Mouse (Mus musculus): Measurements from ENCODE around the gene Olfr1295.

Olfr1295 gene

DNA sequence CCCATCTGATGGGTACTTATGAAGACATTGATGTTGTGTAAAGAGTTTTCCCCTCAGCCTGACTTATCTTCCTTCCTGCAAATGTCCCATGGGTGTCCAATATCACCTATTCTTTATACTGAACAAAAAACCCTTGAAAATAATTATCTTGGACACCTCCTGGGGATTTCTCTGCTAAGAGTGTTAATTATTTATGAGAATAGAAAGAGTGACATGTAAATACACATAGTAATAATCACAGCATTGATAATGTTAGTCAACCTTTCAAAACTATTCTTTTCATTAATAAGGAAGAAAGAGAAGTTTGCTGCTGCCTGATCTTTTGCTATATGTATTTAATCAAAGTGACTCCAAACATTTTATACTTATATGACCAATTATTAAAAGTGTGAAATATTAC is at the start of gene Olfr1295:
Gene Olfr1295 (minus strand): TSS at position 101 of the 400 bp plus-strand sequence.
- DNase-seq (ENCODE audit: extremely low read depth, low read depth): no peak

- DNase-seq (ENCODE audit: extremely low read depth, low read depth): no peak
These were observed 29.3 kb downstream of the Olfr1295 start, which contains the start of gene Olfr1294 for GRCm38 (mm10) chr2:111540191-111540590. Olfr1294 (minus strand) TSS chr2:111540291.

- DNase-seq (ENCODE audit: extremely low read depth, low read depth): no peak
These were observed 44.6 kb downstream of the Olfr1295 start, which contains the start of gene Olfr1293-ps for GRCm38 (mm10) chr2:111524903-111525302. Olfr1293-ps (plus strand) TSS chr2:111525203.

DNA sequence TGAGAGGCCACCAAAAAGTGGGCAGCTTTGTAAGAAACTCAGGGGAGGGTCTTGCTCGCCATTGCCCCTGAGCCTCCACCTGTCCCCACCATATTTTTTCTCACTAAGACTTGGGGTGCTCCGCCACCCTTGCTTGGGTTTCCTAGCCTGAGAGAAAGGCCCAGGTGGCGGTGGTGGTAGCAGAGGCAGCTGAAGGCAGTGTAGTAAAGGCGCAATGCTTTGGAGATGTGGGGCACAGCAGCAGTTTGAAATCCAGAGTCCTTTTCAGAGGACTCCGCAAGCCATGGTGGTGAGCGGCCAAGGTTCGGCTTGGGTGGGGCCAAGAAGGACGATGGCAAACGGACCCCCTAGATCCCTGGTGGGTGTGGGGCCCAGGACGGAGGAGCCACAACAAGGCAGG is 52.0 kb downstream of the Olfr1295 start:
- no peak for DNase-seq (ENCODE audit: extremely low read depth, low read depth)
